ENCODE assay signal across 40 mouse cellular contexts in the genomic region with DNA sequence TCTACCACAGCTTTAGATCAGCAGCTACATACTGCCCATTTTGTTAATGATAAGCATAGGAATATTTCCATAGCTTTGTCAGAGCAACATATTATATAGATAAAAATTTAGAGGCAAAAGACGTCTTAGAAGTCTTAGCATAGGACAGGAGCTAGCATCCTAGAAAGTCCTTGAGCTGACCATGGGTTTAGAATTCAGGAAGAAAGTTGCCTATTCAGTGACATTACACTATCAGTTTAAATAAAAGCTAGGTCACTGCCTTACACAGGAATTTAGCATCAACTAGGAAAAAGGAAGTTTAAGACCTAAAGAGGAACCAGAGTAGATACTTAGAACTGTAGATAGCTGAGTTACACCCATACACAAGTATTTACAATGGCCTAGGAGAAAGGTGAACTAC. TPM values are rescaled to one million over a fixed set of nuclear protein-coding genes. Genes with fewer than 3 reads are reported as not detected.
"Had no signal": no experiment of that assay in that cellular context is flagged by ENCODE, and none has a peak within 500 bp of the region (broad histone marks: within the 10 kb centered on the region; RNA-seq: fewer than 3 reads in every experiment).

No protein-coding gene starts in this region.

RNA-seq across cellular contexts. Expression of a gene that starts 9.5 kb away (rescaled TPM):
- total RNA-seq: left cerebral cortex, postnatal 10 days; left cerebral cortex, postnatal 14 days; left cerebral cortex, postnatal 25 days; left cerebral cortex, postnatal 36 days; left cerebral cortex, postnatal 4 days; liver, adult 2 months; megakaryocyte progenitor cell, adult 5-6 weeks; megakaryocyte, adult 5-6 weeks; megakaryocyte-erythroid progenitor cell, adult 5-6 weeks; midbrain, postnatal 0 days; monocyte, adult 5-6 weeks had no signal
- polyA plus RNA-seq: limb, embryonic 10.5 days; limb, embryonic 11.5 days; limb, embryonic 12.5 days; limb, embryonic 13.5 days; limb, embryonic 14.5 days; limb, embryonic 15.5 days; liver, adult 2 months; liver, embryonic 11.5 days; liver, embryonic 12.5 days; liver, embryonic 13.5 days; liver, embryonic 14.5 days; liver, embryonic 15.5 days; liver, embryonic 16.5 days; liver, postnatal 0 days; lung, adult 2 months; lung, embryonic 14.5 days; lung, embryonic 15.5 days; lung, embryonic 16.5 days; lung, postnatal 0 days; macrophage; midbrain, embryonic 10.5 days; midbrain, embryonic 11.5 days; midbrain, embryonic 12.5 days; midbrain, embryonic 13.5 days; midbrain, embryonic 14.5 days; midbrain, embryonic 15.5 days; midbrain, embryonic 16.5 days; midbrain, postnatal 0 days; myocyte; neural tube, embryonic 11.5 days; neural tube, embryonic 12.5 days had no signal

RNA-seq across cellular contexts. Expression of a gene that starts 12.1 kb away (rescaled TPM):
- total RNA-seq: left cerebral cortex, postnatal 36 days; liver, adult 2 months; megakaryocyte progenitor cell, adult 5-6 weeks; megakaryocyte, adult 5-6 weeks; megakaryocyte-erythroid progenitor cell, adult 5-6 weeks; midbrain, postnatal 0 days; monocyte, adult 5-6 weeks had no signal
- polyA plus RNA-seq: limb, embryonic 10.5 days; limb, embryonic 11.5 days; limb, embryonic 12.5 days; limb, embryonic 13.5 days; limb, embryonic 14.5 days; limb, embryonic 15.5 days; liver, adult 2 months; liver, embryonic 11.5 days; liver, embryonic 12.5 days; liver, embryonic 13.5 days; liver, embryonic 14.5 days; liver, embryonic 15.5 days; liver, embryonic 16.5 days; liver, postnatal 0 days; lung, adult 2 months; lung, embryonic 14.5 days; lung, embryonic 15.5 days; lung, embryonic 16.5 days; lung, postnatal 0 days; macrophage; midbrain, embryonic 10.5 days; midbrain, embryonic 11.5 days; midbrain, embryonic 12.5 days; midbrain, embryonic 13.5 days; midbrain, embryonic 14.5 days; midbrain, embryonic 15.5 days; midbrain, embryonic 16.5 days; midbrain, postnatal 0 days; myocyte; neural tube, embryonic 11.5 days; neural tube, embryonic 12.5 days had no signal

RNA-seq across cellular contexts. Expression of a gene that starts 35.8 kb away (rescaled TPM):
- total RNA-seq: left cerebral cortex, postnatal 10 days; left cerebral cortex, postnatal 14 days; left cerebral cortex, postnatal 25 days; left cerebral cortex, postnatal 36 days; left cerebral cortex, postnatal 4 days; liver, adult 2 months; megakaryocyte progenitor cell, adult 5-6 weeks; megakaryocyte, adult 5-6 weeks; megakaryocyte-erythroid progenitor cell, adult 5-6 weeks; midbrain, postnatal 0 days; monocyte, adult 5-6 weeks had no signal
- polyA plus RNA-seq: limb, embryonic 10.5 days; limb, embryonic 11.5 days; limb, embryonic 12.5 days; limb, embryonic 13.5 days; limb, embryonic 14.5 days; limb, embryonic 15.5 days; liver, adult 2 months; liver, embryonic 11.5 days; liver, embryonic 12.5 days; liver, embryonic 13.5 days; liver, embryonic 14.5 days; liver, embryonic 15.5 days; liver, embryonic 16.5 days; liver, postnatal 0 days; lung, adult 2 months; lung, embryonic 14.5 days; lung, embryonic 15.5 days; lung, embryonic 16.5 days; lung, postnatal 0 days; macrophage; midbrain, embryonic 10.5 days; midbrain, embryonic 11.5 days; midbrain, embryonic 12.5 days; midbrain, embryonic 13.5 days; midbrain, embryonic 14.5 days; midbrain, embryonic 15.5 days; midbrain, embryonic 16.5 days; midbrain, postnatal 0 days; myocyte; neural tube, embryonic 11.5 days; neural tube, embryonic 12.5 days had no signal

RNA-seq across cellular contexts. Expression of a gene that starts 44.4 kb away (rescaled TPM):
- total RNA-seq: left cerebral cortex, postnatal 10 days; left cerebral cortex, postnatal 14 days; left cerebral cortex, postnatal 25 days; left cerebral cortex, postnatal 36 days; left cerebral cortex, postnatal 4 days; liver, adult 2 months; megakaryocyte progenitor cell, adult 5-6 weeks; megakaryocyte, adult 5-6 weeks; megakaryocyte-erythroid progenitor cell, adult 5-6 weeks; midbrain, postnatal 0 days; monocyte, adult 5-6 weeks had no signal
- polyA plus RNA-seq: limb, embryonic 10.5 days; limb, embryonic 11.5 days; limb, embryonic 12.5 days; limb, embryonic 13.5 days; limb, embryonic 14.5 days; limb, embryonic 15.5 days; liver, adult 2 months; liver, embryonic 11.5 days; liver, embryonic 12.5 days; liver, embryonic 13.5 days; liver, embryonic 14.5 days; liver, embryonic 15.5 days; liver, embryonic 16.5 days; liver, postnatal 0 days; lung, adult 2 months; lung, embryonic 14.5 days; lung, embryonic 15.5 days; lung, embryonic 16.5 days; lung, postnatal 0 days; macrophage; midbrain, embryonic 10.5 days; midbrain, embryonic 11.5 days; midbrain, embryonic 12.5 days; midbrain, embryonic 13.5 days; midbrain, embryonic 14.5 days; midbrain, embryonic 15.5 days; midbrain, embryonic 16.5 days; midbrain, postnatal 0 days; myocyte; neural tube, embryonic 11.5 days; neural tube, embryonic 12.5 days had no signal
